Mouse (Mus musculus) common myeloid progenitor, adult 5-6 weeks (primary cell): ENCODE measurements around the gene Neo1. TPM values are rescaled to one million over a fixed set of nuclear protein-coding genes. Genes with fewer than 3 reads are reported as not detected.
"Not testable (repeated sequence)": the region's sequence is repeated elsewhere in the genome, so short reads cannot be mapped to it uniquely, and the experiment has no call there.

Experiments used
- ATAC-seq: replicated peaks from 2 replicates; pipeline ENCODE4 v1.8.0; 2016; ENCODE audit warnings: low read depth, mild to moderate bottlenecking, moderate TSS enrichment, inconsistent platforms; ENCODE audit not compliant: poor library complexity, severe bottlenecking
- total RNA-seq: library from RNA; stranded (forward); fragments of 200-1000, 187-1606 nt; gene quantifications from 2 replicates; pipeline ENCODE4 v1.2.3, GENCODE M21; 2017

The Neo1 gene
- total RNA-seq, 1 experiment from 2014 or later, result 0.14 TPM

DNA sequence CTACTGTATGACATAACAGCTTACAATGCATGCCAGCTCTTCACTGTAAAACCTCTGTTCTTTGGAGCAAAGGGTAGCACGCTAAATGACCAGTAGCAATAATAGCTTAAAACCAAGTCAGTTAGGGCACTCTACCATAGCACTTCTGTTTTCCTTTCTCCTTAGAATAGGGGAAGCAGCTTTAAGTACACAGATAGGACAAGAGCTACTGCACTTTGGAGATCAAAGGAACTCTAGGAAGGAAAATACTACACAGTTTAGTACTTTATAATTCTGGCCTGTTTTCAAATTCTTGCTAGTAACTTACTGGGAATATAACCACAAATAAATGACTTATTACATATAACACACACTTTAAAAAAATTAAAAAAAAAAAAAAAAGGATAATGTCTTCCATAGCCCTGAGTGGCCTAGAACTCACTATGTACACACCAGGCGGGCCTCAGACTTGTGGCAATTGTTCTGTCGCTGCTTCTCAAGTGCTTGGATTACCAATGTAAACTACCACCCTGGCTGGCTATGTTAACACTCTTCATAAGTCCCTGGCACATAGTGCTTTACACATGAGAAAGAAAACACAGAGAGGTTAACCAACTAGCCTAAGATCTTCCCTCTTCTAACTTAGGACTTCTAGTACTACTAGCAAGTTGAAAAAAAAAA lies 20.1 kb downstream of the Neo1 start:
- no peak for ATAC-seq

DNA sequence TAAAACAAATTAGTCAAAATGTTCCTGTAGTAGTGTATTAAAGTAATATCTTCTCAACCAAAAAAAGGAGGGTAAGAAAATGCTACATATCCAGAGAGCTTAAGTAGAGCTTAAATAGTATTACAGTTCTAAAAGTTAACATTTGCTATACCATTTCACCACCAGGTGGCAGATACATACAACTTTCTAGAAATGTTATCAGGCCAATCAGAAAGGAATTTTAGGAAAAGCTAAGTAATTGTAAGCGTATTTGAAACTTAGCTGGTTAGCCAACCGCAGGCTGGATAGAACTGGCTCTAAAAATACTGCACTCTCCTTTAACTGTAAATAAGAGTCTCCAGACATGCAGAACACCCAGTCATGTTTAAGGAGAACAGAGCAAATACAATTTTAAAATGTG lies 22.9 kb downstream of the Neo1 start:
- no peak for ATAC-seq

DNA sequence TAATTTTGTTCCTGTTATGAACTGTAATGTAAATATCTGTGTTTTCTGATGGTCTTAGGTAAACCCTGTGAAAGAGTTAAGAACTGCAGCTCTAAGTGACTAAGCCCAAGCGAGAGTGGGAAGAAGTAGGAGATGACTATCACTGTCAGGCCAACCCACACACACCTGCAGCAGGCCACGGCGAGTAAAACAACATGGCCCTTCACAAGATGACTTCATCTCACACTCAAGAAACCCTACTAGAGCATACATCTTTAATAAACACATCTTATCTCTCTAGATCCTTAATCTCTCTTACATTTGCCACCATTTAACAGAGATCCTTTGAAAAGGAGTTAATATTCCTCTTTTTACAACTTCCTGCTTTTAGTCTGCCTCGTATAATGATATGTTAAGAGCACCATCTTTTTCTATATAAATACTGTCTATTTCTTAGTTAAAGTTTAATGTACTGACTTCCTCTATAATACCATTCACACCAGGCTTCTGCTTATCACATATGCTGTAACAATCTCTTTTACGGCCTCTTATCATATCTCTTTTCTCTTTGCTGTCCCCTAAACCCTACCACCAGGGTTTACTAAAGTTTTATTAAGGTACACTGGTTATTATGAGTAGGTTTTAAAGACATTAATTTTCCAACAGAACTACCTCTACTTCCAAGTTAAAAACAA lies 46.8 kb downstream of the Neo1 start:
- no peak for ATAC-seq

DNA sequence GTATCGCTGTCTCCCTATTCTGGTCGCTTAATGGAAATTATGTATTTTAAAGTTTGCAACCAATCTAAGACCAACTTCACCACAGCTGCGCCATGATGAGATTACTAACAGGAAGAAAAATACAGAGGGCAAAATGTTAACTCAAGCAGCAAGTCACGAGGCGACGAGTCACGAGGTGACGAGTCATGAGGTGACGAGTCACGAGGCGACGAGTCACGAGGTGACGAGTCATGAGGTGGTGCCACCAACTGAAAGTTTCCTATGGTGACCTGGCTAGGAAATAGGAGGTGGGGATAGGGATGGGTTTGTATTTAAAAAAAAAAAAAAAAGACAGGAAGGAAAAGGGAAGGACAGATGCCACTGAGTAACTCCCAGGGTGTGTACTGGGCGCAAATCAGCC lies 57.2 kb downstream of the Neo1 start:
- ATAC-seq, result no peak

DNA sequence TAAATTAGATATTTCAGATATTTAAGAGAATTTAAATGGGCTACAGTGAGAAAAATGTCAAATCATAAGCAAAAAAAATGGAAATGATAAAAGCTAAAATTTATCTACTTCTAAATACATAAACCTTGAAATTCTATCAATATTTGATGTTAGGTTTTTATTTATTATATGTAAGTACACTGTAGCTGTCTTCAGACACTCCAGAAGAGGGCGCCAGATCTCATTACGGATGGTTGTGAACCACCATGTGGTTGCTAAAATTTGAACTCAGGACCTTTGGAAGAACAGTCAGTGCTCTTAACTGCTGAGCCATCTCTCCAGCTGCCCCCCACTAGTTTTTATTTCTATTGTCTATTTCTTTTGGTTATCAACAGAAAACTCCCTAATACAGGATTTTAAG lies 65.1 kb downstream of the Neo1 start:
- not testable (repeated sequence) for ATAC-seq

DNA sequence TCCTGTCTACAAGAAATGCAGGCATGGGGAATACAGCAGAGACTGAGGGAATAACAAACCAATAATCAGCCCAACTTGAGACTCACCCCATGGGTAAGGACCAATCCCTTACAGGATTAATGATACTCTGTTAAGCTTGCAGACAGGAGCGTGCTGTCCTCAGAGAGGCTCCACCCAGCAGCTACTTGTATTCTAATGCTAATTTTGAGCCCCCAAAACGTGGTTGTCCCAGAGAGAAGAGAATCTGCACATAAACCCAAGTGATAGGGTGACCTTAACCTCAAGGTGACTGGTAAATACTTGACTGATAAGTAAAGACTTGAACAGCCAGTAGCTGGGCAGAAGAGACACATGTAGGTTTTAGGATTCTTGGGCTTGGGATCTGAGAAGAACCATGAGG lies 68.9 kb downstream of the Neo1 start:
- no peak for ATAC-seq

DNA sequence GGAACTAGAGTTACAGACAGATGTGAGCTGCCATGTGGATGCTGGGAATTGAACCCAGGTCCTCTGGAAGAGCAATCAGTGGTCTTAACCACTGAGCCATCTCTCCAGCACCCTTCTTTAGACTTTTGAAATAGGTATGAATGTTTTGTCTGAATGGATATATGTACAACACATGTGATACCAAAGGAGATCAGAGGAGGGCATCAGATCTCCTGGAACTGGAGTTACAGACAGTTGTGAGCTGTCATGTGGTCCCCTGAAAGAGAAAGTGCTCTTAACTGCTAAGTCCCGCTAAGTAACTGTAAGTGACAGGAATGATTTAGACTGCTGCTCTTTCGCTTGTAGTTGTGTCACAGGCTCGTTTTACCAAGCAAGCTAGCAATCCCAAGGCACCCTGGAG lies 80.7 kb downstream of the Neo1 start:
- ATAC-seq, result peak; percentile 60

DNA sequence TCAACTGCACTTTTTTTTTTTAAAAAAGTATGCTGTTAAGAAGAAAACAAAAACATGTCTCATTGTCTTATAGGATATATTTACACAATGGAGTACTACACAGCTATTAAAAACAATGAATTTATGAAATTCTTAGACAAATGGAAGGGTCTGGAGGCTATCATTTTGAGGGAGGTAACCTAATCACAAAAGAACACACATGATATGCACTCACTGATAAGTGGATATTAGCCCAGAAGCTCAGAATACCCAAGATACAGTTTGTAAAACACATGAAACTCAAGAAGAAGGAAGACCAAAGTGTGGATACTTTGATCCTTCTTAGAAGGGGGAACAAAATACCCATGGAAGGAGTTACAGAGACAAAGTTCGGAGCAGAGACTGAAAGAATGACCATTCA lies 90.3 kb downstream of the Neo1 start:
- not testable (repeated sequence) for ATAC-seq

DNA sequence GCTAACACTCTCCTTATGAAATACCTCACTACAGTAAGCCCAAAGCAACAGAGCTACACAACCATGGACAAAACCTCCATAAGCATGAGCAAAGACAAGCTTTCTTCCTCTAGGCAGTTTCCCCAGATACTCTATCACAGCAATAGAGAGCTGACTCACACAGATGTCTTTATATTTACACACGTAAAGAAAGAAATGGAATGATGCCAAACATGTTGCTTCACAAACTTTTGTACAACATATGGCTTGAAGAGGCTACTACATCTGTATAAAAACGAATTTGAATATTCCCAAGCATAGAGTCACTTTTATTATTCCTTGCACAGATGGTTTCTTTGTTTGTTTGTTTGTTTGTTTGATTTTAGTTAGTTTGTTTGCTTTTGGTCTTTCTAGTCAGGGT lies 101.5 kb downstream of the Neo1 start:
- no peak for ATAC-seq

DNA sequence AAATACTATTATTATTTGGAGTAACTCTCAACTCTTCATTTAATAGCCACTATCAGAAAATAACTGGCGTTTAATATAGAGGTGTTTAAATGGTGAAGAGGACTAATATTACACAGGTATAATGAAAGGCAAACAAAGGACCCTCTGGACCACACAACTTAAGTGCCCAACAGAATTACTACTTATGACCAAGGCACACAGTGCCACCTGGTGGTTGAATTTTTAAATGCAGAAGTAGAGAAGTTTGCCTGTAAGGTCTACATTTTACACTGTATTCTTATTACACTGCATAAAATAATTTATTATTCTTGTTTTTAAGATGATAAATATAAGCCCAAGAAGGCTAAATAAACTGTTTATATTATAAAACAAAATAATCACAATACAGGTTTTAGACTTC lies 108.1 kb downstream of the Neo1 start:
- no peak for ATAC-seq

DNA sequence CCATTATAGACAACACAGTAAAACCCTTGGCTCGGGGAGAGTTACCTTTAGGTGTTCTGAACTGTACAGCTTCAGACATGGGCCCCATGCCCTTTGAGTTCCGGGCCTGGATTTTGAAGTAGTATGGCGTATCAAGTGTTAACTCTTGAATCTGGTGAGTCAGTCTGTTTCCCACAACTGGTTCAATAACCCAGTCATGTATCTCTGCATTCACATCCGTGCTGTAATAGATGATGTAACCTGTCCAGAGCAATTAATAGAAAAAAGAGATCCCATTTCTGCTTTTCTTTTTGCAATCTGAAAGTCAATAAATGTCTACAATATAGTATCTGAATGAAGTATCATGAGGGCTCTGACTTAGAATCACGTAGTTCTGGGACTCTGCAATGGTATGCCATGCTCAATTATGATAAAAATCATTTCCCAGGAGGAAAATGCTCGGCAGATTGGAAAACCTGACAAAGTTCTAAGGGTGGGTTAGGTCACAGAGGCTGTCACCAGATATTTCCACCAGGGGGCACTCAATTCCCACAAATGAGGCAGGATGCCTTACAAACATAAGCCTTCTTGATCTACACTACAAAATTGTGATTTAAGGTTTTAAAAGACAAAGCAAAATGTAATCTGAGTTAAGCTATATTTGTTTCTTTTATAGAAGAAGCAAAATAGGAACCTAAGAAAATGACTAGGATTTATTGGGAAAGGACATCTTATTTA lies 133.2 kb downstream of the Neo1 start:
- peak; percentile 66; the same call in 1 of the 2 replicates for ATAC-seq

DNA sequence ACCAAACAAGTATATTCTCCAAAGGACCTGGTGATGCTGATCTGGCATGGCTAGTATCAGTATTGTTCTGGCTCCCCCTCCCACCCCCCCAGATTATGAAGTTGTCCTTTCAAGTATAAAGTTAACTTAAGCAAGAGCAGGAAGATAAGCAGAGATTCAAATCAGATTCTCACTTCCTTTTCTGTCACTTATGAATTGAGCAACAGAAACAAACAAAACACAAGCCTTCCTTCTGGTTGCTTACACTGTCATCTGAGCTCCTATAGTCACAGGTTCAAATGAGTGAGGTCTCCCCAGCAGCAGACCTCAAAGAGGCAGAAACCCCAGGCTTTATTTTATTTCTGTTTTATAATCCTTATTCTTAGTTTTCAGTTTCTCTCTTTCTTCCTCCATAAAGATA lies 136.6 kb downstream of the Neo1 start:
- 0 out of 2 replicates have a peak, but pooled peaks have one; percentile 25 for ATAC-seq

DNA sequence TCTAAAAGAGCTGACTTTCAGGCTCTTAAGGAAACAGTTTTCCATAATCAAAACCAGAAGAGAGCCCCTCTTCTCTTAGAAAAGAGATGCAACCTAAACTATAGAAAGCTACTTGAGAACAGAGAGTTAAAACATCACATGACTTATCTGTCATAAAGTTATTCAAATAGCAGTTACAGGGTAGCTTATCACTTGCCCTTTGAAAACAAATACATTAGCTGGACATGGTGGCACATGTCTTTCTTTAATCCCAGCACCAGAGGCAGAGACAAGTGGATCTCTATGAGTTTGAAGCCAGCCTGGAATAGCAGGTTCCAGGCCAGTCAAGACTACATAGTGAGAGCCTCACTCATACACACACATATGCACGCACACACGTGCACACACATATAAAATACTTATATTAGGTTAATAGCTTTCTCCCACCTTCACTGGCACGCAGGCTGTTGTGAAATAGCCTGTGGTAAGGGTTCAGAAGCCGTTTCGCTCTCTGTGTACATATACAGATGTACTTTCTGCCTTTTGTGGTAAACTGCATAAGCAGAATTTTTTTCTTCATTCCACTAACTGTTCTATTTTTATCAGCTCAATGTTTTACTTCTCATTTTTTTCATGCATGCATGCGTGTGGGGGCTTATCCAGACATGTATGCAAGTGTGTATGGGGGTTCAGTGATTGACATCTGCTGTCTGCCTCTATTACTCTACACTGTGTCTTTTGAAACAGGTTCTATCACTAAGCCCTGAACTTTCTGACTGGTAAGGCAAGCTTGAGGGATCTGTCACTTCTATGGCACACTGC lies 144.2 kb downstream of the Neo1 start:
- ATAC-seq, result peak; percentile 69

DNA sequence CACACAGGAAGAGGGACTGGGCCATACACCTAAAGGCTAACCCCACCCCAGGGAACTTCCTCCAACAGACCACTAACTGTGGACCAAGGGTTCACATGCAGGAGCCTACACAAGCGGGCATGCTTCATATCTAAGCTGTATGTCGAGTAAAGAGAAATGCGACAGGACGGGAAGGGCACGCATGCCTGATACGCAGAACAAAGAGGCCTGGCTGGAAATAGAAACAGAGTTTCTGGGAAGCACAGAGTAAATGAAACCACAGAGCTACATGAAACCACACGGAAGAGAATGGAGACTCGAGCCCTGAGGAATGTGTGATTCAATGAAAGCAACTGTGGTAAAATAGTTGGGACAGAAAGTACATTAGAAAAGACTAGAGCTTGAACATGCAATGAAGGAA lies 145.3 kb downstream of the Neo1 start:
- ATAC-seq, result no peak

DNA sequence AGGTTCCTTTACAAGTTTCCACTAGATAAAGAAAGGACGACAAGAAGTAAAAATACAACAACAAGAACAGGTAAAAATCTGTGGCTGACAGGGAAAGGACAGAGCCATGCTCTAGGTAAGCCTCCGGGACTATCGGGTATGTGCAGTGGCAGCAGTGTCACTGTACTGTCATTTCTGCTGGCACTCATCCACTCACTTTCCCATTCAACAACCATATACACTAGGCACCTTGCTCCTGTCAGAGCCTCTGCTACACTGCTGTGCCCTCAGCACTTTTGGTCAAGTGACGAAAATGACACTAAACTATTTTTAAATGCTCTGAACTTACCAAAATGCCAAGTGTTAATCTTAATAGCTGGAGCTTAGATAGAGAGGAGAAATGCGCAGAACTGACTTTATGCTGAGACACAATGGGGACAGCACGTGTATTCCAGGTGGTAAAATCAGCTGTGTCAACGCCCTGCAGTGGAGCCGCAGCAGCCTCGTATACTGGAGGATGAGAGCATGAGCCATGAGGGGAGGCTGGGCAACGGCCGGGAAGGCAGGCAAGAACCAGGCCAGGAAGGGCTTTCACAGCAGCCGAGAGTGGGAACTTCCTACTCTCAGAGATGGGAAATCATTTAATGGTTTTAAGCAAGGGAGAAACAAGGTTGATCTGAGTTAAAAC lies 146.3 kb downstream of the Neo1 start:
- no peak for ATAC-seq

DNA sequence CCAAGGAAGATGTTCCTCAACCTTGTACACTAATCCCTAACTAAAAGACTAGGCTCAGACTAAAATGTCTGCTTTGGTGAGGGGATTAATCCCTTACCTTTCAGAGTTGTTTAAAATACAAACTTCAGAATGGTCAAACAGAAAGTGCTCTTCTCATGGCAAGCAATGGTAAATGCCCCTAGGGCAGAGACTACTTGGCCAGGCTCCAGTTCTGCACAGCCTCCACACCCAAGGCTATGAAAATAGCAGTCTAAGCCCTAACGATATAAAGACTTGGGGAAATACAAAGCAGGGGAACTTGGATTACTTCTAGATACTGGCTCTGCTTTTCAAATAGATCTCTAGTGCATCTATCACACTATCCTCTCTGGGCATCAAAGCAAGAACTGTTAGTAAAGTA lies 153.6 kb downstream of the Neo1 start:
- no peak for ATAC-seq

DNA sequence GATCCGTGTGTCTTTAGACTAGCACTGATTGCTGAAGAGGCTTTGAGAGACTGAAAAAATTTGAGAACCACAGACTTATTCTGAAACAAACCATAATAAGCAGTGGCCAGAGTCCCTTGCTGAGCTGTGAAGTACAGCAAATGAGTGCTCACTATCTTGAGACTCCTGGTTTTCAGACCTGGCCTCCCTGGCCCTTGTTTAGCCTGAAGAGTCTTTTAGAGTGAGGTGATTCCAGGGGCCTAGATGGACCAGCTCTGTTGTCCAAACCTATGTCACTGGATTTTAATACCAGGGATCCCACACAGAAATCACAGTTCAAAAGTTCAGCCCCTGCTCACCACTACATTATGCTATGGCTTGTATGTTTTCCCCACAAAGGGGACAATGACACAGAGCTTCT lies 156.4 kb downstream of the Neo1 start:
- no peak for ATAC-seq

DNA sequence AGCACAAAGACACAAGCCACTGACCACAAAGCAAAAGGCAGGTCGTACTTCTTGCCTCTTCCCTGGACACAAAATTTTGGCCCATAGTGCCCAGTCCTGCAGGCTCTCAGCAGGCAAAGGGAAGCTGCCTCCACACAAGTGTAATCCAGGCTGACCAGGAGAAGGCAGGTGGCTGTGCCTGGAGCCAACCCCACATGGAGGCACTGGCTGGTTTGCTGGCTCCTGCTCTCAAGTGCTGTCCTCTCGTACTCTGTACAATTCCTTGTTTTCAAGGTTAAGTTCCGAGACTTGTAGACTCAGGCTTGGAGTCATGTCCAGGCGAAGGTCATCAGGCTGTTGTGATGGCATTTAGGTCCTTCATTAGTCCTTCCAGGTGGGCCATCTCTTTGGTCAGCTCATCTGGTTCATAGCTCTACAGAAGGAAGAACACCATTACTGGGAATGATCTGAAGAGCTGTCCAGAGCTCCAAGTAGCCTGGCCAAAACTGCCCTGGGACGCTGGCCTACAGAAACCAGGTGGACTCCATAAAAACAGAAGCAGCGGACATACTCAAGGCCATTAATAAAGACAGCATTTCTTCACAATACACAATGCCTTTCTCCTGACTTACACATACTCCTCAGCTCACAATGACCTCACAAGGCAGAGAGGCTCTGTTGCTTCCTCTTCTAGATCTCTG lies 159.2 kb downstream of the Neo1 start:
- no peak for ATAC-seq

DNA sequence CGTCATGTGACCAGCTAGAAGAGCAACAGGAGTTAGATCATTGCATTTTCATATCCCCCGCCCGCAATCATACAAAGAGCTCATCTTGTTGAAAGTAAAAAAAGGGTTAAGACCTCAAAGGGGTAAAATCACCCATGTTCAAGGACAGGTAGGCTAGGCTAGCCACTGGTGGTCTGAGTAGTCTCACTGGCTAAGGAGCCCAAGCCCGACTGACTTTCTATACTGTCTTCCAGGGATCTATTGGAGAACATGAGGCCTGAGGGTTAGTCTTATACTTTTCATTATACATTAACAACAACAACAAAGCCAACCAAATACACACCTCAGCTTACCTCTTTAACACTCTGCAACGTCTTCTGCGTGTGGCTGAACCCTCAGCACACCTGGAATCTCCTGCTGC lies 160.8 kb downstream of the Neo1 start:
- no peak for ATAC-seq

DNA sequence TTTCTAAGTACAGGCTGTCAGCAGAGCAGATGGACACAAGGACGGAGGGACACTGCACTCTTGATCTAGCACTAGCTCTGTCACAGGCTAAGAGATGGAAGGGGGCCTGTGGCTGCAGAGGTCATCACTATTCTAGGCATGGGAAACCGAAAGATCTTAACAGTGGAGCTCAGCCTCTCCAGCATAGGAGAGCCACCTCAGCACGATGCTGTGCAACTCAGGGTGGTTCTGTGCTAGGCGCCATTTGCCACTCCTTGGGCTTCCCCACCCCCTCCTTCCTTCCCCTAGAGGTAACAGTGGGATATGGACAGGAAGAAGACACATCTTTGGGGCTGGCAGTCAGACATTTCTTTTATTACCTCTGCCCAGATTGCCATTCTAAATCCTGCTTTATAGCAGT lies 161.9 kb downstream of the Neo1 start:
- no peak for ATAC-seq
